Mouse (Mus musculus): Measurements from ENCODE around the gene Arhgef2. TPM values are rescaled to one million over a fixed set of nuclear protein-coding genes. Genes with fewer than 3 reads are reported as not detected.

The Arhgef2 gene
- polyA plus RNA-seq, 1 experiment = 80.7 TPM

- Histone ChIP-seq H3K27ac (ENCODE audit: insufficient read depth, low read depth, low read length) (no peak overlapping the region), H3K27me3 (replicated peaks; ENCODE audit: control insufficient read depth, insufficient read depth, low read length) (no peaks in the 10 kb centered on the region), H3K36me3 (ENCODE audit: control insufficient read depth, insufficient read depth, low read length) (peaks cover 5% of the 10 kb centered on the region), H3K4me3 (ENCODE audit: insufficient read depth, low read depth, low read length) (no peak overlapping the region), H3K4me1 (ENCODE audit: control insufficient read depth, insufficient read depth, low read length) (peaks cover 43% of the 10 kb centered on the region)
- 69% methylated on average over 9 of the region's 9 CpGs for WGBS
- TF ChIP-seq POLR2A (IDR thresholded peaks at IDR 0.05; ENCODE audit: low read depth, low read length) = no peak
- no peak for DNase-seq
These were observed 24.3 kb downstream of the Arhgef2 start for GRCm38 (mm10) chr3:88630018-88630417.

GRCm38 (mm10) chr3:88630849-88631341 is 25.1 kb downstream of the Arhgef2 start:
- DNase-seq = peak; percentile 64
- Histone ChIP-seq H3K4me3 (ENCODE audit: insufficient read depth, low read depth, low read length) (no peak overlapping the region), H3K4me1 (ENCODE audit: control insufficient read depth, insufficient read depth, low read length) (peaks cover 35% of the 10 kb centered on the region), H3K27me3 (replicated peaks; ENCODE audit: control insufficient read depth, insufficient read depth, low read length) (no peaks in the 10 kb centered on the region), H3K27ac (ENCODE audit: insufficient read depth, low read depth, low read length) (peak overlapping the region; percentile 60), H3K36me3 (ENCODE audit: control insufficient read depth, insufficient read depth, low read length) (peaks cover 8% of the 10 kb centered on the region)
- 55% methylated on average over 6 of the region's 6 CpGs for WGBS
- TF ChIP-seq CTCF (conservative IDR thresholded peaks at IDR 0.05; ENCODE audit: insufficient read depth, insufficient read length, low read depth, low read length) = no peak
- TF ChIP-seq POLR2A (IDR thresholded peaks at IDR 0.05; ENCODE audit: low read depth, low read length) = no peak

GRCm38 (mm10) chr3:88631921-88632587 is 26.3 kb downstream of the Arhgef2 start:
- Histone ChIP-seq H3K27me3 (replicated peaks; ENCODE audit: control insufficient read depth, insufficient read depth, low read length) (no peaks in the 10 kb centered on the region), H3K27ac (ENCODE audit: insufficient read depth, low read depth, low read length) (0 out of 2 replicates have a peak overlapping the region, but pooled peaks have one; percentile 6), H3K36me3 (ENCODE audit: control insufficient read depth, insufficient read depth, low read length) (peaks cover 16% of the 10 kb centered on the region), H3K4me3 (ENCODE audit: insufficient read depth, low read depth, low read length) (no peak overlapping the region), H3K4me1 (ENCODE audit: control insufficient read depth, insufficient read depth, low read length) (peaks cover 26% of the 10 kb centered on the region)
- no peak for DNase-seq
- WGBS = 54% methylated on average over 12 of the region's 12 CpGs
- peak; percentile 81 for TF ChIP-seq CTCF (conservative IDR thresholded peaks at IDR 0.05; ENCODE audit: insufficient read depth, insufficient read length, low read depth, low read length)
- TF ChIP-seq POLR2A (IDR thresholded peaks at IDR 0.05; ENCODE audit: low read depth, low read length) = no peak

GRCm38 (mm10) chr3:88633056-88633455 is 27.3 kb downstream of the Arhgef2 start:
- peaks cover 17% of the 10 kb centered on the region for H3K36me3 ChIP-seq (ENCODE audit: control insufficient read depth, insufficient read depth, low read length)
- no peak for TF ChIP-seq POLR2A (IDR thresholded peaks at IDR 0.05; ENCODE audit: low read depth, low read length)
- TF ChIP-seq CTCF (conservative IDR thresholded peaks at IDR 0.05; ENCODE audit: insufficient read depth, insufficient read length, low read depth, low read length) = no peak
- WGBS = 90% methylated on average over 10 of the region's 10 CpGs

GRCm38 (mm10) chr3:88635506-88636275 is 29.9 kb downstream of the Arhgef2 start:
- Histone ChIP-seq H3K4me1 (ENCODE audit: control insufficient read depth, insufficient read depth, low read length) (0 out of 2 replicates have a peak, but pooled peaks cover 5% of the 10 kb centered on the region), H3K27me3 (replicated peaks; ENCODE audit: control insufficient read depth, insufficient read depth, low read length) (no peaks in the 10 kb centered on the region), H3K36me3 (ENCODE audit: control insufficient read depth, insufficient read depth, low read length) (peaks cover 20% of the 10 kb centered on the region), H3K4me3 (ENCODE audit: insufficient read depth, low read depth, low read length) (no peak overlapping the region), H3K27ac (ENCODE audit: insufficient read depth, low read depth, low read length) (no peak overlapping the region)
- WGBS = 69% methylated on average over 19 of the region's 19 CpGs
- no peak for TF ChIP-seq POLR2A (IDR thresholded peaks at IDR 0.05; ENCODE audit: low read depth, low read length)
- no peak for TF ChIP-seq CTCF (conservative IDR thresholded peaks at IDR 0.05; ENCODE audit: insufficient read depth, insufficient read length, low read depth, low read length)
- peak; percentile 65 for DNase-seq

More at GRCm38 (mm10) chr3:88633056-88633455, 27.3 kb downstream of the Arhgef2 start:
- no peaks in the 10 kb centered on the region for H3K27me3 ChIP-seq (replicated peaks; ENCODE audit: control insufficient read depth, insufficient read depth, low read length)
- H3K4me3 ChIP-seq (ENCODE audit: insufficient read depth, low read depth, low read length) = no peak overlapping the region
- no peak overlapping the region for H3K27ac ChIP-seq (ENCODE audit: insufficient read depth, low read depth, low read length)
- DNase-seq = no peak
- H3K4me1 ChIP-seq (ENCODE audit: control insufficient read depth, insufficient read depth, low read length) = peaks cover 19% of the 10 kb centered on the region

- no peak for DNase-seq
- TF ChIP-seq CTCF (conservative IDR thresholded peaks at IDR 0.05; ENCODE audit: insufficient read depth, insufficient read length, low read depth, low read length) (no peak), POLR2A (IDR thresholded peaks at IDR 0.05; ENCODE audit: low read depth, low read length) (no peak)
- Histone ChIP-seq H3K4me1 (ENCODE audit: control insufficient read depth, insufficient read depth, low read length) (0 out of 2 replicates have a peak, but pooled peaks cover 8% of the 10 kb centered on the region), H3K4me3 (ENCODE audit: insufficient read depth, low read depth, low read length) (no peak overlapping the region), H3K27me3 (replicated peaks; ENCODE audit: control insufficient read depth, insufficient read depth, low read length) (no peaks in the 10 kb centered on the region), H3K27ac (ENCODE audit: insufficient read depth, low read depth, low read length) (no peak overlapping the region), H3K36me3 (ENCODE audit: control insufficient read depth, insufficient read depth, low read length) (peaks cover 21% of the 10 kb centered on the region)
- 54% methylated on average over 8 of the region's 8 CpGs for WGBS
These were observed 30.8 kb downstream of the Arhgef2 start for GRCm38 (mm10) chr3:88636555-88636986.

- H3K4me1 ChIP-seq (ENCODE audit: control insufficient read depth, insufficient read depth, low read length) = 0 out of 2 replicates have a peak, but pooled peaks cover 3% of the 10 kb centered on the region
- no peak overlapping the region for H3K27ac ChIP-seq (ENCODE audit: insufficient read depth, low read depth, low read length)
- no peak overlapping the region for H3K4me3 ChIP-seq (ENCODE audit: insufficient read depth, low read depth, low read length)
- no peaks in the 10 kb centered on the region for H3K27me3 ChIP-seq (replicated peaks; ENCODE audit: control insufficient read depth, insufficient read depth, low read length)
- WGBS = 95% methylated on average over 5 of the region's 5 CpGs
- no peak for TF ChIP-seq CTCF (conservative IDR thresholded peaks at IDR 0.05; ENCODE audit: insufficient read depth, insufficient read length, low read depth, low read length)
- no peak for TF ChIP-seq POLR2A (IDR thresholded peaks at IDR 0.05; ENCODE audit: low read depth, low read length)
- H3K36me3 ChIP-seq (ENCODE audit: control insufficient read depth, insufficient read depth, low read length) = peaks cover 21% of the 10 kb centered on the region
- no peak for DNase-seq
These were observed 31.4 kb downstream of the Arhgef2 start for GRCm38 (mm10) chr3:88637134-88637533.
